Mouse (Mus musculus) ovary, adult 18-20 months (tissue): Measurements from ENCODE around the gene Wnt1.

Experiments used
- DNase-seq: peaks from one replicate; pipeline ENCODE4 v3.0.0; 2022; ENCODE audit warnings: low spot score, mixed read lengths

The Wnt1 gene

GRCm38 (mm10) chr15:98837006-98837742, 47.5 kb downstream of the Wnt1 start:
- DNase-seq: no peak

GRCm38 (mm10) chr15:98837743-98838103, 48.1 kb downstream of the Wnt1 start:
- DNase-seq: no peak

- no peak for DNase-seq
Measured at GRCm38 (mm10) chr15:98839161-98839560, 49.5 kb downstream of the Wnt1 start.

- no peak for DNase-seq
Measured at GRCm38 (mm10) chr15:98839671-98840585, 50.3 kb downstream of the Wnt1 start.
